Mouse (Mus musculus): ENCODE results near the gene D1Ertd622e. TPM values are rescaled to one million over a fixed set of nuclear protein-coding genes. Genes with fewer than 3 reads are reported as not detected.

The D1Ertd622e gene
- total RNA-seq, 2 experiments from 2014 or later, result 18.6 to 22.4 TPM

DNA sequence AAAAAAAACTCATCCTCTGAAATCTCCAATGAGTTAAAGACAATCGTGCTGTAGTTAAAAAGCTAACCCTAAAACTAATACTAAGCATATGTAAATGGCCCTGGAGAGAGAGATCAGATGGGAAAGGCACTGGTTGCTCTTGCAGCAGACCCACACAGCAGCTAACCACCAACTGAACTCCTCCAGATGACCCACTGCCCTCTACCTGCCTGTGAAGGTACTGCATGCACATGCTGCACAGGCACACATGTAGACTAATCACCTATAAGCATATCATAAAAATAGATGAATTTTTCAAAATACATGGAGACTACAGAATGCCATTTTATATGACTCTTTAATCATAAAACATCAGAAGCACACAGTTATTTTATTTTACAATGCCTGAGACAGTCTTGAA, 14.8 kb downstream of the D1Ertd622e start:
- DNase-seq (ENCODE audit: low spot score in 2 of 2), result no peak

DNA sequence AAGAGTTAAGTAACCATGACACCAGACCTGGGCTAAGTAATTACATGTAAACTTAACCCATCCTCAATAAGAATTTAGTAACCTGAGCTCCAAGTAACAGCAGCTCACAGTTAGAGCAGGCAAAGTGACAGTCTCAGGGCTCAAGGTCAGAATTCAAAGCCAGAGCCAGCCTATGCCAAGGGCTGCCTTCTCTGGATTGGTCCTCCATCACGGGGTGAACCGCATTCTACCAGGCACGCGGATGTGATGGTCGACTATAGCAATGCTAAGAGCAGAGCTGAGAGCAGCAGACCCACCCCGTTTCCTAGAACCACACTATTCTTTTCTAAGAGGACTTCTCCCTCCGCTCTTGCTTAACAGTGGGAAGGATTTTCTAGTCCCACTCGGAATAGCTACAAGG, 27.8 kb downstream of the D1Ertd622e start:
- DNase-seq (ENCODE audit: low spot score in 2 of 2), result no peak

DNA sequence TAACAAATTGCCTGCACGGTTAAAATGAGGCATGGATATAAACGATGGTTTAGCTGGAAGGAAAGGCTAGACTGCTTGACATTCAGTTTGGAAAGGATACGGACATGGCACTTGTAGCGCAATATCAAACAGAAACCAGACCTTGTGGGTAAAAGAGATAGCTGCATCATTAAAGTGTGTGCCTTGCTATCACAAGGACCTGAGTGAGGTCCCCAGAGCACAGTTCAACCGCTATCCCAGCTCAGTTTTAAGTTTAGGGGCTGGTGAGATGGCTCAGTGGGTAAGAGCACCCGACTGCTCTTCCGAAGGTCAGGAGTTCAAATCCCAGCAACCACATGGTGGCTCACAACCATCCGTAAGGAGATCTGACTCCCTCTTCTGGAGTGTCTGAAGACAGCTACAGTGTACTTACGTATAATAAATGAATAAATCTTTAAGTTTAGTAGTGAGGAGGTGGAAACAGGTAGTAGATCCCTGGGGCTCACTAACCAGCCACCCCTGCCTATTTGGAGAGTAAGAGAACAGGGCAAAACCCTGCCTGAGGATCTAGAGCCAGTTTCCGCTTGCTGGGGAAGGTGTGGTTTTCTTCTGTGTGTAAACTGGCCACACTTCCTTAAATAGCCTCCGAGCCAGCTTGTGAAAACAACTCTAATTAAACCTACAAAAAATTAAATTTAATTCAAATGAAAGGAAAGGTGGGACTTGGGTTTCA, 29.2 kb downstream of the D1Ertd622e start:
- no peak for DNase-seq (ENCODE audit: low spot score in 2 of 2)

DNA sequence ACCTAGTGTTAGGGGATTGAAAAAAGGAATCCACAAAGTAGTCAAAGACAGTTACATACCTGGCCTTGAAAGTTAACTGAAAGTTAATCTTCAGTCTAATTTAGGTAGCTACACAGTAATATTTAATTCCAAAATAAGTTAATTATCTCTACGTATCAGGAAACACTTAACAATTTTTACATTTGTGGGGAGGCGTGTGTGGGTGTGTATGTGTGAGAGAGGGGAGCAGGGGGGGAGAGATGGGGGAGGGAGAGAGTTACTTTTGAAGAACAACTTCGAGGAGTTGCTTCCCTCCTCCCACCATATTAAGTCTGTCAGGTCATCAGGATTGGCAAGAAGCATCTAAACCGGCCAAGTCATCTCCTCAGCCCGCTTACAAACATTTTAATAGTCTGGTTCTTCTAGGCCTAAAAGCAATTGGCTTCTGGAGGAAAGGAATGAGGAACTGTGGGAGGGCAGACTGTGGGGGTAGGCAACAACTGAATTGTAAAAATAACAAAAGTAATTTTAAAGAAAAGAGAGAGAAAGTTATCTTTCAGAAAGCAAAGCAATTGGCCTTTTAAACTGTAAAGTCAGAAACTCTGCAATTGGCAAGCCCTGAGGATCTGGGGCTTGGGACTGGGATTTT, 29.9 kb downstream of the D1Ertd622e start:
- no peak for DNase-seq (ENCODE audit: low spot score in 2 of 2)

DNA sequence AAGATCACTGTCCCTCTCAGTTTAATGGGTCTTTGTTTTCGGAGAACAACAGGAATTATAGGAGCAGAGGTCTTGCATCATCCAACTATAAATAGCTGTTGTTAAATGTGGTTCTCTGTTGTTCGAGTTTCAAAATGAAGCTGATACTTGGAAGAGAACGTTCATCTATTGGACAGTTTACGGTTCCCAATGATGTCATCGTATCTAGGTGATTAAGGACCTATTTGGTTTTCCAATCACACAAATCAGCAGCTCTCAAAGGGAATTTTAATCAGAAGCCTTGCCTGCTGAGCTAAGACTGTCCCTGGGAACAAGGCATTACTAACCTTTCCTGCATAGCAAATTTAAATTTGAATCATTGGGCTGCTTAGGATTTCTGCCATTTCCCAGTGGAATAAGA, 31.7 kb downstream of the D1Ertd622e start:
- DNase-seq (ENCODE audit: low spot score in 2 of 2), result no peak

DNA sequence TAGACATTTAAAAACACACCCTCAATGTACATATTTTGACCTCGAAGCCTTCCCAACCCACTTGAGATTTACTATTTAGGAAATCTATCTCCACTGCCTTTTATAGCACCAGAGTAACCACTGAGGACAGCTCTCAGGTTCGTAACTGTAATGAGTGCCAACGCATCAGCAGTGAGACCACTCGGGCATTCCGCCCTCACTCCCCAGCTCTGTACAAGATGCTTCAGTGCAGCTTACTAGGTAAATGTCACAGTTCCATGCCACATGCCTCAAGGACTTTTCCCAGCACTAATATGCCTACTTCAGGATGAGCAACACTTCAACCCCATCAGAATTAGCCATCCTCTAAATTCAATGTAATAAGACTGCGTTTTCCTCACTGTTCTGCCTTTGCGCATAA, 33.0 kb downstream of the D1Ertd622e start:
- no peak for DNase-seq (ENCODE audit: low spot score in 2 of 2)

DNA sequence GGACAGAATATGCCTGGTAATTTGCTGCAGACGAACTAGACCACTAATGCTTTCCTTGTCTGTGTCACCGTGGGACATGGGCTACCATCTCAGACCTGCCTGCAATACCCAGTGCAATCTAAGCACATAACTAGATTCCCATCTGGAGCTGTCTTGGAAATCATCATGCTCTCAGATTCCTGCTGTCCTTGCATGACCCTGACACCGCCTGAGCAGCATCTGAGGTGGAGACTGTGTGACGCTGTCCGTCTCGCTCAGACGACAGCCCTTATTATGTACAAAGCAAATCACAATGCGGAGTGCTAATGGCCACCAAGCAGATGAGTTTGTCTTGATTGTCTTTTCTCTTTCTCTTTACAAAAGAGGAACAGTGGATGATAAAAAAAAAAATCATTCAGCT, 33.9 kb downstream of the D1Ertd622e start:
- DNase-seq (ENCODE audit: low spot score in 2 of 2), result no peak

DNA sequence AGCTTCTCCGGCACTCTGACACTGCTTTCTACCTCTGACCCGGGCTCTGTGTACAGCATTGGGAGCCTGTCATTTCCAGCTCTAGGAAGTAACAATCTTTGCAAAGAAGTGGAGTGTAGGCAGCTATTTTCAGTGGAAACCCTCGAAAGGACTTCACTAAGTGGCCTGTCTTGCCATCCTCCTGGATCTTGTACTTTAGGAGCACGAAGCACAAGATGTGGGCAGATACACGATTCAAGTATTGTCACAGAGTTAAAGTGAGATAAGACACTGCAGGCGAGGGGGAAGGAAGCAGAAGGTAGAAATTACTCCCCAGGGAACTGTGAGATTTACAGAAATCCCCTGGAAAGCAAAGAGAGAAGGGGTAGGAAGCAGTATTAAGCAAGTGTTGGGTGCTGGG, 36.4 kb downstream of the D1Ertd622e start:
- no peak for DNase-seq (ENCODE audit: low spot score in 2 of 2)

DNA sequence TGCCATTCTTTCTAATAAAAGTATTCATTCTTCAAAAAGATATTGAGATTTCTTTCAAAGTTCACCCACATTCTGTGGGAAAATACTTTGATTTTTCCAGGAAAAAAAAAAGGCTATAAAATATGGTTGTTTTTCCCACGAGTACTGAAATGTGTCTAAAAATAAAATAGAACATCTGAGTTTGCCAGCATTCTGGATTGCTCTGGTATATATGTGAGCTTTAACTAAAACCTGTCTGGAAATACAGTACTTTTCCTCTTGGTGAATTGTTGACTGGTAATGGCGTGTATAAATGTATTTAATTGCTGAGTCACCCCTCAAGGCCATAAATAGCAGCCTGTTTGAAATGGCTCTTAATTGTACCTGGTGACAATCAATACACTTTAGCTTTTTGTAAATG, 37.5 kb downstream of the D1Ertd622e start:
- DNase-seq (ENCODE audit: low spot score in 2 of 2), result no peak

DNA sequence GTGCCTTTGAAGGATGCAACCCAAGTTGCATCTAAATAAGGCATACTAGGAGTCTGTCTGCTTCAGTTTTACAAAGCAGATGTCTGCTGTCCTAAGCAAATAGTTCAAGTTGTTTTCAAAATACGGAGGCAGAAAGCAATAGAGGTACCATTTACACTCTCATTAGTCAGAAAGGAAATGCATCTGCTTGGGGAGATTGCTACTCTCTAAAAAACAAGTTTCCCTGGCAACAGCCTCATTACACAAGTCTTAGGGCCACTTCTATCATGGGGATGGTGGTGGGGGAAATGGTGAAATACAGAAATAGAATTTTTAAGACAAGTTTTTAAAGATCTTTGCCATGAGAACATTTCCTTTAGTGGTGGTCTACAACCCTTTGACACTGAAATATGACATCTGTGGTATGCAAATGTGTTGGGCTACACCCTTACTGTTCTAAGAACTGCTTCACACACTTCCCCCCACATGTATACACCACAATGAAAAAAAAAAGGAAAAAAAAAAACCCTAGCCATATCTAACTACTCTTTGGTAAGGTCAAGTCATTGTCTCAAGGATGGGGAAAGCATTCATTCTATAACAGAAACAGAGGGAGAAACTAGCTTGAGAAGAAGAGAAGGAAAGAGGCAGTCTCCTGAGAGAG, 38.5 kb downstream of the D1Ertd622e start:
- DNase-seq (ENCODE audit: low spot score in 2 of 2), result no peak

DNA sequence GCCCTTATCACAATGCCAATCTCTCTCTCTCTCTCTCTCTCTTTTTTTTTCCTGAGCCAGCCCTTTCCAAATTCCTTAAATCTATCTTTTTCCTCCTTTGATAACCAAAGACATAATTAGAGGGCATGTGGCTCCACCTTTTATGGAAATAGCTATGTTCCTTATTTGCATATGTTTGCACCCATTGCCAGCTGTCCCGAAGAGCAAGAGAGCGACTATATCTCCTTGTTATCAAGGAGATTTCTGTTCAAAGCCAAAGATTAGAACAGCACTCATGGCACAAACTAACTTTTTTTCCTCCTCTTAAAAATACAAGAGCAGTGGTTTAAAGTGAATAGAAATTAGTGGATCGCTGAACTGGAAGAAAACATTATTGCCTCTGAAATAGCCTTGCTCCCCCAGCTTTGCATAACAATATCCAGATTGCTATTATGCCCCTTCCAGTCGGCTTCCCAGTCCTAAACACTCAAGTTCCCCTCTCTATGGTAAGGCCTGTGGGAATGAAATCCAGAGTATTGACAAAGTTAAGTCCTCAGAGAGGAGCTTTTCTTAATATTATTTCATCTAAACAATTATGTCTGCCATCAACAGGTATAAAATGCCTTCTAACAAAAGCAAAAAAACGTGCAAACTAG, 39.2 kb downstream of the D1Ertd622e start:
- DNase-seq (ENCODE audit: low spot score in 2 of 2), result no peak

DNA sequence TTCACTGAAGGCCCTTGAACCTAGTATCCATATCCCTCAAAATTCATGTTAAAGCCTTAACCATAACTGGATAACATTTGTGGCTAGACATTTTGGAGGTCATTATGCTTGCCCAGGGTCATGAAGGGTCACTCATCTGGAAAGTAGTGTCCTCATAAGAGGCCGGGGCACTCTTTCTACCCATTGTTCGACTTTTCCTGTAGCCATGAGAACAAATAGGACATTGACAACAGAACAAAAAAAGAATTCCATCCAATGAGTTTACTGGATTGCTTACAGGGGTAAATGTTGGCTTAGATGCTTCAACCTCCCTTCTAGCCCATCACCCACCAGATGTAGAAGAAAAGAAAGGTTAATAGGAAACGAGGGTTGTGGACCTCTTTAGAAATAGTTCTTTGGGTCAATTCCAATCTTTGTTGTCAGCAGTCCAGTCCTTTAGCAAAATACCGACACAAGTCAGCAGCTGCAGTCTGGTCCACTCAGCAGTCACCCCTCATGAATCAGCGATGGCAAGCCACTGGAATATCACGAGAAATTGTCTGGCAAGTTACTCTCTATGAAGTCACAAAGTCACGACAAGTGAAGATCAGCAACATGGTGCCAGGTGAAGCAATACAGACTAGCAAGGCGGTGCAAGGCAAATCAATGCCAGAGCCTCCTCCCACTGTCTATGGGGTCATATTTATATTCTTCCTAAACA, 42.1 kb downstream of the D1Ertd622e start:
- no peak for DNase-seq (ENCODE audit: low spot score in 2 of 2)

DNA sequence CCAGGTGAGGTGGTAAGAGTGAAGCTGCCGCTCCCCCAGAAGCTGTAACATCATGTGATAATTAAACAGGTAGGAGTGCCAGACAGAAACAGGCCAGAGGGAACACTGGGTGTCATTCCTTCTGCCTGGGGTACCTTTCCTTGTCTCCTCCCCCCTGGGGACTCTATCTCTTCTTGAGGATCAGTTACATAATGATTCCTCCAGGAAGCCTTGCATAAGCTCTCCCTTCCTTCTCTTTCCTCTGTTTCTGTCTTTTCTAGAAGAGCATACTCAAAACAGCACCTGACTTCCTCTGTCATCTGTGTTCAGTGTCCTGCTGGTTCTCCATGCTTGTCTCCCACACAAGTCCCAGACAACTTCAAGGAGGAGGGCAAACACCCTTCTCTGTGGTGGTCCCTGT, 46.3 kb downstream of the D1Ertd622e start:
- no peak for DNase-seq (ENCODE audit: low spot score in 2 of 2)

DNA sequence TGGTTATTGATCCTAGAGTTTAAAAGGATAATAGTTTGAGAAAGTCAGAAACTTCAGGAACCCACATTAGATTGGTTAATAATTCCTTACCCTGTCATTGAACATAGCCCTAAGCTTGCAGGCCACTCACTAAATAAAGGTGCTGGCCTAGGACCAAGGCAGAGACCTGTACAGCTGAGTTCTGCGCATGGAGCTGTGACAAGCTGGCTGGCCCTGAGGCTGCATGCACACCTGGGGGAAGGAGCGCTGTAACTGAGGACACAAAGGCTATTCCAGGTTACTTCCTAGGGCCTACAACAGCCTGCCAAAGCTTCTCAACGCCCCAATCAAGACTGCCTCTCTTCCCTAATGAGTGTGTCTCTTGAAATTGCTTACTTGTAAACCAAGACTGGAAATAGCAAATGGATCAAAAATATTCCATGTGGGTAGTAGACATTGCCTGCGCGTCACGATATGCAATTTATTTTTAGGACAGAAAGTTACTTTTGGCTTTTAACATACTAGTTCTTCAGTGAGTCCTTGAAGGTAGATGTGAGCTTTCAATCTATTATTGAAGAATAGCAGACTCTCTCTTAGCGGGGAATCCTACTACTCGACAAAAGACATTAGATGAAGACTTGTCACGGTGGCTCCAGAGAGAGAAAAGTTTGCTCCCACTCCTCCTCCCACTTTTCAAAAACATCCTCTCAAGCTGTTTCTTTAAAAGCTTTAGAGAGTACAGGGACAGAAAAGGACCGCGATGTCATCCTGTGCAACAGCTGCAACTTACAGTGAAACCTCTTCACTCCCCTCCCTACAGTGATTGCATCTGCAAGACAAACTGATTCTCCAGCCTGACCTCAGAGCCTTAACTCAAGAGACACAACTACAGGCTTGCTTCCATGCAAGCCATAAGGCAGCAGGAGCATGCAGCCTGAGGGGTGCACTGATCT, 47.1 kb downstream of the D1Ertd622e start:
- no peak for DNase-seq (ENCODE audit: low spot score in 2 of 2)

DNA sequence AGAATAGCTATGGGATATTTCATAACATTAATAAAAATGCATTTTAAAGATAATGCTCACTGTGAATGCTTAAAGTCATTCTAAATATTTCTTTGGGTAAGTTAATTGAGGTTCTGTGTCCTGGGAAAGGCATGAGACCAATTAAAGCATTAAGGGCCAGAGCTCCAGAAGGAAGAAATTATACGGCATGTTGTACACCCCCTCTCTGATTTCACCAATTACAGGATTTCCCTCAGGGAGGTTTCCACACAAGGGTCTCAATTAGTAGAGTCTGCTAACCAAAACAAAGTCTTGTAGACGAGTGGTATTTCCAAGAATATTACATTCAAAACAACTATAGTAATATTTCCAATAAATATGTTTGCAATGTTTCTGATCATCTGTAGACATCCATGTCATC, 50.1 kb downstream of the D1Ertd622e start:
- DNase-seq (ENCODE audit: low spot score in 2 of 2), result no peak

DNA sequence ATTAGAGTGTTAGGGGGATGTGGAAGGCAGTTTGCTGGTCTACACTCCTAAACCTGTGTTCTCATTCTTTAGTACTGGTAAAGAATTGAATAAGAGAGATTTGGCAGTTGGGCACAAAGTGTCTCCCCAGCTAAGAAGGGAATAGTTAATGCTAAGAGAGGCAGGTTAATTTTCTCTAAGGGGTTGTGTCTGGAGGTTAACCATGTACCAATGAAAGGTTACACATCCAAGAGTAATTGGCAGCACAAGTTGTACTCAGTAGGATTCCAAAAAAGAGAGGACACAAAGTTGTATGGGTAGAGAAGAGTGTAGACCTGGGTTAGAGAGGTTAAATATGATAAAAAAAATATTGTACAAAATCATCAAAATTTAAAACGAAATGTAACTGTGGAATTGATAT, 58.5 kb downstream of the D1Ertd622e start:
- DNase-seq (ENCODE audit: low spot score in 2 of 2), result no peak

DNA sequence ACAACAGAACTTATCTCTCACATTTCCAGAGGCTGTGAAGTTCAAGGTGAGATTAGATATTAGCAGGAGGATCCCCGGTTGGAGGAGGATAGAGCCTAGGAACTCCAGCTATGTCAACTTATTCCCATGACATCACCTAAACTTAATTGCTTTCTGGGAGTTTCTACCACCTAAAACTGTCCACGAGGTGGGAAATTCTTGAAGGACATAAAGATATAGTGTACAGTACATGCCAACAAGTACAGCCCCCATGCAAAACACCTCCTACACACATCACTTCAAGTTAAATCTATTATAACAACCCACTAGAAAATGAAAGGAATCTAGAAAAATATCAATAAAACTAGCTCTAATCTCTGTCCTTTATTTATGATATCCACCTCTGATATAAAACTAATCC, 61.5 kb downstream of the D1Ertd622e start:
- DNase-seq (ENCODE audit: low spot score in 2 of 2), result no peak

DNA sequence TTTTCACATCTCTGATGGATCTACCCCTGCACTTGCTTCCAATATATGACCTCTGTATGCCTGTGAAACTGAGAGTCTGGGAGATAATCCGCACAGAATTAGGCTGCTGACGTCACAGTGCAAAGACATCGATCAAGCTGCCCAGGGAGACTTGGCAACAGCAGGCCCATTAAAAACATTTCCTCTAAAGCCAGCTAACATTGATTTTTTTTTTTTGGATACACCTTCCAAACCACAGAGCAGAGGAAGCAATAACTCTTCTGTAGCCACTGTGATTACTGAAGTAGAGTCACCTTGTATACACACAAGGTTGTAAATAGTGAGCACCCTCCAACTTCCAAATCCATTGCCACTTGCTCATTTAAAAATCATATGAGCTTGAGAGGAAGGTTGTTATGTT, 62.8 kb downstream of the D1Ertd622e start:
- no peak for DNase-seq (ENCODE audit: low spot score in 2 of 2)

DNA sequence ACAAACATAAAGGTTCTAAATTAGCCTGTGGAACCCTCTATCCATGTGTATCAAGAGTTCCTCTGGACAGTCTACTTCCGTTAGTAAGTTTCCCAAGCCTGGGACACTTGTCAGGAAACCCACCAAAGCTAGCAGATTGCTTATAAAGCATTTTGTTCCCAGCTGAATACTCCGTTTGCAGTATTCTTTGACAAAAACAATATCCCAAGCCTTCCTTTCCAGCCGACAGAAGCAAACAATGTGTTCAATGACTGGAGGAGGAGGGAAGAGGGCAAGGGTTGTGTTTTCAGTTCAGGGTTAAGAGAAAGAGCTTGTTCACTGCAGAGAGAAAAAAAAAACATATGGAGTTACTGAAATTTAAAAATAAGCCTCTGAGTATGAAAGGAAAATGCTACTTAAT, 73.3 kb downstream of the D1Ertd622e start:
- DNase-seq (ENCODE audit: low spot score in 2 of 2), result no peak

DNA sequence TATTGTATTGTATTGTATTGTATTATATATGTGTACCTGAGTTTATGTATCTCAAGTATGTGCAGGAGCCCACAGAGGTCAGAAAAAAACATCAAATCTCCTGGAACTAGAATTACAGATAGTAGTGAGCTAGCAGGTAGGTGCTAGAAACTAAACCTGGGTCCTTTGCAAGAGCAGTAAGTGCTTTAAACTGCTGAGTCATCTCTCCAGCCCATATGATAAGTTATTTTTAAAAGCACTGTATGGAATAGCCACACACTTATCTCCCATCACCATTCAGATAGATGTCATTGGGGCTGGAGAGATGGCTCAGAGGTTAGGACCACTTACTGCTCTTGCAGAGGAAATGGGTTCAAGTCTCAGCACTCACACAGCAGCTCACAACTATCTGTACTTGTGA, 76.8 kb downstream of the D1Ertd622e start:
- no peak for DNase-seq (ENCODE audit: low spot score in 2 of 2)

DNA sequence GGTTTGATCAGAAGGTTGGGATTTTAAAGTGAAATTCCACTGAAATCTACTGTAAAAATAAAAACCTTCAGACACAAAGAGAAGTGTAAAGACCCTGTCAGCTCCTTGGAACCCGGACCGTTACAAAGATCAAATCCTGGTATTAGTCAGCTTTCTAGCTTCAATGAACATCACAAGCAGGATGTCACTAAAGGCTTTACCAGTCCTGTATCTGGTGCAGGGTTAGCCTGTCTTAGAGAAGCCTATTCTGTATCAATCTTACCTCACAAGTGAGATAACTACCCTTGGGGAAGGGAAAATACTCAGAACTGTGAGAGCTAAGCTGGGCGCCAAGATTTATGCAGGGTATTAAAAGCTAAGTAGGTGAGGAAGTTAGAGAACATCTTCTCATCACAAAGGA, 77.7 kb downstream of the D1Ertd622e start:
- no peak for DNase-seq (ENCODE audit: low spot score in 2 of 2)
